Mouse (Mus musculus): Measurements from ENCODE around the gene Prkg2.

DNA sequence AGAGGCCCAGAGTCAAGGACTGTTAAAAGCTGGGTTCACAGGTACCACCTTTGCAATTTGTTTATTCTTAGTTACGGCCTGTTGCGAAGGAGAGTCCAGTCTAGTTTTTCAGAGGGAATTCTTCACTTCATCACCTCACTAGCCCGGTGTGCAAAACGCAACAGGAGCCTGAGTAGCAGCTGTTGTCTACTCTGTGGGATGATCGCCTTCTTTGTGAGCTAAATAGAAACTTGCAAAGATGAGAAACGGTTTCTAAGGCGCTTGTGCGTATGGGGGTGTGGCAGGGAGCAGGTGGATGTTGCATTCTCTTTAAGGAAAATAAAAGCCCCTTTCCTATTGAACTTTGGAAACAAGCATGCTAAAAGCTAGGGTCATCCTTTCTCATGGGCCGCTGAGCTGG is 1.2 kb downstream of the Prkg2 start:
- TF ChIP-seq CTCF (IDR thresholded peaks at IDR 0.05; ENCODE audit: low read depth) (no peak), EP300 (IDR thresholded peaks at IDR 0.05; ENCODE audit: low read depth) (no peak)
